Mouse (Mus musculus): ENCODE measurements at regions not wholly inside any gene's neighbourhood (a gene's known extent, or its start where the extent isn't known, plus 50 kb on each side); places are given as distances from the start of the nearest gene placed in this dataset.

- Histone ChIP-seq H3K4me3 (ENCODE audit: extremely low read depth, insufficient read depth, insufficient read length) (no peak overlapping the region), H3K36me3 (ENCODE audit: control insufficient read depth, insufficient read depth, low read length) (no peaks in the 10 kb centered on the region), H3K27me3 (ENCODE audit: control insufficient read depth, insufficient read depth, low read length) (no peaks in the 10 kb centered on the region), H3K4me1 (ENCODE audit: control insufficient read depth, insufficient read depth, insufficient read length) (peaks cover 25% of the 10 kb centered on the region; the same call in 1 of the 2 replicates), H3K27ac (ENCODE audit: insufficient read depth, low read length) (peak overlapping the region; percentile 59)
- no peak for DNase-seq (ENCODE audit: low read depth in 1 of 2, low spot score in 2 of 2)
- WGBS: 26% methylated on average over 19 of the region's 19 CpGs
- TF ChIP-seq CTCF (IDR thresholded peaks at IDR 0.05; ENCODE audit: extremely low read depth, insufficient read depth, insufficient read length, insufficient replicate concordance) (no peak), POLR2A (IDR thresholded peaks at IDR 0.05; ENCODE audit: low read depth, low read length) (no peak)
Measured at GRCm38 (mm10) chr5:118477131-118478119, 83.1 kb upstream of the Med13l start.

GRCm38 (mm10) chr5:118478120-118478768 lies 82.2 kb upstream of the Med13l start:
- H3K27ac ChIP-seq (ENCODE audit: insufficient read depth, low read length): peak overlapping the region; percentile 79
- H3K36me3 ChIP-seq (ENCODE audit: control insufficient read depth, insufficient read depth, low read length): no peaks in the 10 kb centered on the region
- TF ChIP-seq POLR2A (IDR thresholded peaks at IDR 0.05; ENCODE audit: low read depth, low read length) (no peak), CTCF (IDR thresholded peaks at IDR 0.05; ENCODE audit: extremely low read depth, insufficient read depth, insufficient read length, insufficient replicate concordance) (no peak)
- 6% methylated on average over 15 of the region's 15 CpGs for WGBS
- DNase-seq (ENCODE audit: low read depth in 1 of 2, low spot score in 2 of 2): peak; percentile 78 to 92
- peaks cover 31% of the 10 kb centered on the region; the same call in 1 of the 2 replicates for H3K4me1 ChIP-seq (ENCODE audit: control insufficient read depth, insufficient read depth, insufficient read length)
- H3K4me3 ChIP-seq (ENCODE audit: extremely low read depth, insufficient read depth, insufficient read length): peak overlapping the region; percentile 4; the same call in 1 of the 2 replicates
- no peaks in the 10 kb centered on the region for H3K27me3 ChIP-seq (ENCODE audit: control insufficient read depth, insufficient read depth, low read length)

GRCm38 (mm10) chr5:118480000-118480399 lies 80.5 kb upstream of the Med13l start:
- H3K27ac ChIP-seq (ENCODE audit: insufficient read depth, low read length): peak overlapping the region; percentile 42; the same call in 1 of the 2 replicates
- H3K4me1 ChIP-seq (ENCODE audit: control insufficient read depth, insufficient read depth, insufficient read length): peaks cover 32% of the 10 kb centered on the region; the same call in 1 of the 2 replicates
- no peak for DNase-seq (ENCODE audit: low read depth in 1 of 2, low spot score in 2 of 2)
- 62% methylated on average over 5 of the region's 5 CpGs for WGBS
- TF ChIP-seq CTCF (IDR thresholded peaks at IDR 0.05; ENCODE audit: extremely low read depth, insufficient read depth, insufficient read length, insufficient replicate concordance) (no peak), POLR2A (IDR thresholded peaks at IDR 0.05; ENCODE audit: low read depth, low read length) (no peak)
- H3K27me3 ChIP-seq (ENCODE audit: control insufficient read depth, insufficient read depth, low read length): no peaks in the 10 kb centered on the region
- H3K4me3 ChIP-seq (ENCODE audit: extremely low read depth, insufficient read depth, insufficient read length): no peak overlapping the region
- H3K36me3 ChIP-seq (ENCODE audit: control insufficient read depth, insufficient read depth, low read length): no peaks in the 10 kb centered on the region

- DNase-seq (ENCODE audit: low read depth in 1 of 2, low spot score in 2 of 2): no peak
- Histone ChIP-seq H3K4me3 (ENCODE audit: extremely low read depth, insufficient read depth, insufficient read length) (no peak overlapping the region), H3K4me1 (ENCODE audit: control insufficient read depth, insufficient read depth, insufficient read length) (peaks cover 32% of the 10 kb centered on the region; the same call in 1 of the 2 replicates), H3K27me3 (ENCODE audit: control insufficient read depth, insufficient read depth, low read length) (no peaks in the 10 kb centered on the region), H3K36me3 (ENCODE audit: control insufficient read depth, insufficient read depth, low read length) (no peaks in the 10 kb centered on the region), H3K27ac (ENCODE audit: insufficient read depth, low read length) (no peak overlapping the region)
- 66% methylated on average over 10 of the region's 10 CpGs for WGBS
- TF ChIP-seq POLR2A (IDR thresholded peaks at IDR 0.05; ENCODE audit: low read depth, low read length): no peak
- TF ChIP-seq CTCF (IDR thresholded peaks at IDR 0.05; ENCODE audit: extremely low read depth, insufficient read depth, insufficient read length, insufficient replicate concordance): no peak
Measured at GRCm38 (mm10) chr5:118480965-118481793, 79.3 kb upstream of the Med13l start.

GRCm38 (mm10) chr5:118481794-118482049 lies 78.8 kb upstream of the Med13l start:
- Histone ChIP-seq H3K4me1 (ENCODE audit: control insufficient read depth, insufficient read depth, insufficient read length) (peaks cover 28% of the 10 kb centered on the region; the same call in 1 of the 2 replicates), H3K27ac (ENCODE audit: insufficient read depth, low read length) (no peak overlapping the region), H3K4me3 (ENCODE audit: extremely low read depth, insufficient read depth, insufficient read length) (no peak overlapping the region), H3K36me3 (ENCODE audit: control insufficient read depth, insufficient read depth, low read length) (no peaks in the 10 kb centered on the region), H3K27me3 (ENCODE audit: control insufficient read depth, insufficient read depth, low read length) (no peaks in the 10 kb centered on the region)
- no peak for DNase-seq (ENCODE audit: low read depth in 1 of 2, low spot score in 2 of 2)
- no peak for TF ChIP-seq POLR2A (IDR thresholded peaks at IDR 0.05; ENCODE audit: low read depth, low read length)

GRCm38 (mm10) chr5:118482598-118482997 lies 77.9 kb upstream of the Med13l start:
- peak overlapping the region; percentile 4; the same call in 1 of the 2 replicates for H3K27ac ChIP-seq (ENCODE audit: insufficient read depth, low read length)
- DNase-seq (ENCODE audit: low read depth in 1 of 2, low spot score in 2 of 2): peak; percentile 53 to 55
- no peaks in the 10 kb centered on the region for H3K36me3 ChIP-seq (ENCODE audit: control insufficient read depth, insufficient read depth, low read length)
- H3K4me1 ChIP-seq (ENCODE audit: control insufficient read depth, insufficient read depth, insufficient read length): peaks cover 19% of the 10 kb centered on the region; the same call in 1 of the 2 replicates
- H3K27me3 ChIP-seq (ENCODE audit: control insufficient read depth, insufficient read depth, low read length): no peaks in the 10 kb centered on the region
- TF ChIP-seq POLR2A (IDR thresholded peaks at IDR 0.05; ENCODE audit: low read depth, low read length) (no peak), CTCF (IDR thresholded peaks at IDR 0.05; ENCODE audit: extremely low read depth, insufficient read depth, insufficient read length, insufficient replicate concordance) (no peak)
- H3K4me3 ChIP-seq (ENCODE audit: extremely low read depth, insufficient read depth, insufficient read length): no peak overlapping the region
- WGBS: 17% methylated on average over 7 of the region's 7 CpGs
